Mouse (Mus musculus) layer of hippocampus, postnatal 14 days (tissue): Measurements from ENCODE around the gene Parg. TPM values are rescaled to one million over a fixed set of nuclear protein-coding genes. Genes with fewer than 3 reads are reported as not detected.

Experiments
- DNase-seq, 2 experiments: peaks; one replicate each; pipeline ENCODE4 v3.0.0; 2021 to 2022; ENCODE audit warnings: low spot score in 2 of 2, mixed read lengths in 1 of 2
- long read RNA-seq, 2 experiments: library from polyadenylated mRNA; stranded (forward); transcript quantifications; one replicate each; pipeline ENCODE4 v2.0.0; 2021
- total RNA-seq, 2 experiments: library from RNA; stranded (reverse); gene quantifications; 2 replicates each; pipeline ENCODE4 v1.2.3; 2021

Parg gene
- 10 to 100 TPM; 40.5 to 41.6 TPM for total RNA-seq
- long read RNA-seq, experiment 1, full-length matches to known transcripts, result 42 of 60 reads
- long read RNA-seq, experiment 1, partial matches to known transcripts, result 7 of 60 reads
- long read RNA-seq, experiment 1, other reads (novel, unspliced or antisense), result 11 of 60 reads
- long read RNA-seq, experiment 2, full-length matches to known transcripts, result 27 of 44 reads
- long read RNA-seq, experiment 2, partial matches to known transcripts, result 6 of 44 reads
- long read RNA-seq, experiment 2, other reads (novel, unspliced or antisense), result 11 of 44 reads

DNA sequence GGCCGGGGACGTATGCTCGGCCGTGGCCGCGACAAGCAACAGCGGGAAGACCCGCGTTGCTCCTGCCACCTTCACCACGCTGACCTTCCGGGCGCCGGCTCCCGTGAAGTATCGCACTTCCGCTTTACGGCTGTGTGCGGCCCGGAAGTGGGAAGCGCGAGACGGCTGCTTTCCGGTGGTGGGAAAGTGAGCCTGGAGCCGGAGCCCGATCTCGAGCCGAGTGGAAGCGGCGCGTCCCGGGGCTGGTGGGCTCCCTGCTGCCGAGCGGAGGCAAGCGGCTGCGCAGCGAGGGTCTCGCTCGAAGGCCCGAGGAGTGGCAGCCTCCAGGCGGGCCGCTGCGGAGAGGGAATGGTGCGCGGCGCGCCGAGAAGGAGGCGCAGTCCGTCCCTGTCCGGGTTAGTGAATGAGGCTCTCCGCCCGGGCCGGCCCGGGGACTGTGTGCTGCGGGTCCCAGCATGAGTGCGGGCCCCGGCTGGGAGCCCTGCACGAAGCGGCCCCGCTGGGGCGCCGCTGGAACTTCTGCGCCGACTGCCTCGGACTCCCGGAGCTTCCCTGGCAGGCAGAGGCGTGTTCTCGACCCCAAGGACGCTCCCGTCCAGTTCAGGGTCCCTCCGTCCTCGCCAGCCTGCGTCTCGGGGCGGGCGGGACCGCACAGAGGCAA lies at the start of gene Parg, which contains the start of gene Timm23:
Parg (plus strand) TSS at position 159 of the 661 bp plus-strand sequence.
Timm23 (minus strand) TSS at position 108 of the 661 bp plus-strand sequence.
- peak; percentile 88 to 92 for DNase-seq

DNA sequence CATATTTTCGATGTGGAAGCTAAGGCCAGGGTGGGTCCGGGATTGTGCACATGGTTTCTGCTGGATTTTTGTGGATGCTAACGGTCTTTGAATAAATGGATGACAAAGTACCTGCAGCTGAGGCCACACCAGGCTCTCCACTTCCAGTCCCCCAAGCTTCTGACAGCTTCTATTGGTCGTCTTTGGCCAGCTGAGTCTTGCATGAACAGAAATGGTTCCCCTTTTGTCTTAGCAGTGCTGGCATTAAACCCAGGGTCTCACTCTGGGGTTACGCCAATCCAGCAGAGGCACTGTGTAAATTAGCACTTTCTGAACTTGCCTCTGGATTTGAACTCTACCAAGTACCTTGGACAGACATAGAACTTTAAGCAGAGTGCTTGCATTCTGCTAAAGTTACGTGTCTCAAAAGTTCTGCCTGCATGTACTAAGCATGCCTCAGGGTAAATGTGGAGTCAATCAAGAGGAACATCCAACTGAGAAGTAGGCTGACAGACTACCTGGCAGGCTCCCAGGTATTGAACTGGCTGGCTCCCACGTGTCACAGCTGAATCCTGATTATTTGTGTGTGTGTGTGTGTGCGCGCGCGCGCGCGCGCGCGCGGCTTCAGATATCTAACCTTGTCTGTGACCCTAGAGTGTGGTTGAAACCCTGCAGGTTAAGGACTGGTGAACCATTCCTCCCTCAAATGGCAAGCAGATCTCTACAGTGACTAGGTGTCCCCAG lies 49.3 kb upstream of the Parg start:
- no peak for DNase-seq

DNA sequence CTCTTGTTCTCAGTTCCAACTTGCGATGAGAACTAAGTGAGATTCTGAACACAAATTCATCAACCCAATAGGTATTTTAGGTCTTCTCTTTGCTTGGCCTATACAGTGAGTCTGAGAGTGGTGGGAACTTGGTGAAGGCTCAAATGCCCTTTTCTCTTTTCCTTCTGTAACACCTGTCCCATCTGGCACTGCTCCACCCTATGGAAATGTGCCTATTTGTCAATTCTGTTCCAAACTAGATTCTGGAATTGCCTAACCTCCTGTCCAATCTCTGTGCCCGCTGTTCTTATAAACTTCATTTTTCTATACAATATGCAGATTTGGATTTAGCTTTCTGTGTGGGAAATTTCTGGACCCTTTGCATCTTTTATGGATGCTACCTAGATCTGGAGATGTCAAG lies 48.6 kb upstream of the Parg start:
- DNase-seq, result no peak

DNA sequence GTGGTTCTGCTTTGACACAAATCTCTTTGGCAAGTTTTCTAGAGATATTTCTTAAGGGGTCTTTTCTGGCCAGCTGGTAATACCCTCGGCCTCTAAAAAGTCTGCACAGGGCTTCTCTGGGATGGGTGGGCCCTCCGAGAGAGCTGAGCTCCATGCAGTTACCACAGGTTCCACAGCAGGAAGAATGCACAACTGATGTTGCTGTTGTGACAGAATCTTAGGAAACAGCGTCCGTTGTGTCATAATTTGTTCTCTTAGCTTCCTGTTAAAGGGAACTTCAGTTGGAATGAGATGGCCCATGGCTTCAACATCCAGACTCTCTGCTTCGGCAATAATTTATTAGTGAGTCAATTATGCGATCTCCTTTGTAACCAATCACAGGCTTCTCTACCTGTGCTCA lies 47.0 kb upstream of the Parg start:
- DNase-seq, result no peak

DNA sequence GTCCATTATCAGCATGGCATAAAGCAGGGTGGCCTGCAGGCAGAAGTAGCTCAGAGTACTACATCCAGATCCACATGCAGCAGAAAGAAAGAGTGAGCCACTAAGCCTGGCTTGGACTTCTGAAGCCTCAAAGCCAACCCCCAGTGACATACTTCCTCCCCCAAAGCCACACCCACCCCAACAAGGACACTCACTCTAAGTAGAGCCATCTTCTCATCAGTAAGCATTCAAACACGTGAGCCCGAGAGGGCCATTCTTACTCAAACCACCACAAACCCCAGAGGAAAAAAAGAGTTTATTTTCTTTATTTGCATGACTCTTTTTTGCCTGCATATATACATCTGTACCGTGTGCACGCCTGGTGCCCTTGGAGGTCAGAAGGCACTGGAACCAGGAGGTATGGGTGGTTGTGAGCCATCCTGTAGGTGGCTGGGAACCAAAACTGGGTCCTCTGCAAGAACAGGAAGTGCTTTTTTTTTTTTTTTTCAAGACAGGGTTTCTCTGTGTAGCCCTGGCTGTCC lies 42.5 kb upstream of the Parg start:
- no peak for DNase-seq

DNA sequence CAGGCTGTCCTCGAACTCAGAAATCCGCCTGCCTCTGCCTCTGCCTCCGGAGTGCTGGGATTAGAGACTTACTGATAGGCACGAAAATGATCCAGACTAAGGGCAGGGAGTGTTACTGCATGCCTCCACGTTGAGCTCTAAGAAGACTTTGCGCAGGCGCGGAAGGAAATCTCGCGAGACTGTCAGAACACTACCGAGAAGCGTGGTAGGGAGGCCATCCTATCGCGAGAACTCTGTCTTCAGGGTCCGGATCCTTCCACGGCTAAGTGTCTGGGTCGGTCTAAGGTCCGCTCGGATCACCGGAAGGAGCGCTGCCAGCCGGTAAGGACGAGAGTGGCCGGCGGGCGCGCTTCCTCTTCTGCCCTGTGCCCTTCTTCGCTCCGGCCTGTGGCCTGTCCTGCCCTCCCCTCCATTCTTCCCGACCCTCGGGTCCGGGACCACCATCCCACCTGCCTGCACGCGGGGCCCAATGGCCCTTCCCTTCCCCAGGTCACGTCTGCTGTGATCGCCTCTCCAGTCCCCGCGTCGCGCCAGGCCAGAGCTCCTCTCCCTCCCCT lies 42.0 kb upstream of the Parg start, which contains the start of gene Ncoa4:
Ncoa4 (plus strand) TSS at position 176 of the 557 bp plus-strand sequence.
- peak; percentile 97 to 99 for DNase-seq

DNA sequence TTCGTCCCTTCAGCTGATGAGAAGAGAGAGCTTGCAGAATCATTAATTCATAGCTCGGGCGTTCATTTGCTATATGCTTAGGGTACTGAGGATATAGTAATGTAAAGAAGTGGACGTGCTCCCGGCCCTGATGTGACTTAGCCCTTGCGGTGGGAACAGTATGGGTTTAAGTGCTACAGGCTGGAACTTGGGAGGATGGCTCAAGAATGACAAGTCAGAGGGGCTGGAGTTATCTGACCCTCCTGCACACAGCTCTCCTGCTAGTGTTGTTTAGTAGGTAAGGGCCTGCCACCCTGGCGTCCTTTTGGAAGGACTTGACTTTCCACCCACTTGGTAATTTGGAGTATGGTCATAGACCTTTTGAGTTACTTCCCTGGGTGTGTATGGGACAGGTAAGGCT lies 41.2 kb upstream of the Parg start:
- no peak for DNase-seq

DNA sequence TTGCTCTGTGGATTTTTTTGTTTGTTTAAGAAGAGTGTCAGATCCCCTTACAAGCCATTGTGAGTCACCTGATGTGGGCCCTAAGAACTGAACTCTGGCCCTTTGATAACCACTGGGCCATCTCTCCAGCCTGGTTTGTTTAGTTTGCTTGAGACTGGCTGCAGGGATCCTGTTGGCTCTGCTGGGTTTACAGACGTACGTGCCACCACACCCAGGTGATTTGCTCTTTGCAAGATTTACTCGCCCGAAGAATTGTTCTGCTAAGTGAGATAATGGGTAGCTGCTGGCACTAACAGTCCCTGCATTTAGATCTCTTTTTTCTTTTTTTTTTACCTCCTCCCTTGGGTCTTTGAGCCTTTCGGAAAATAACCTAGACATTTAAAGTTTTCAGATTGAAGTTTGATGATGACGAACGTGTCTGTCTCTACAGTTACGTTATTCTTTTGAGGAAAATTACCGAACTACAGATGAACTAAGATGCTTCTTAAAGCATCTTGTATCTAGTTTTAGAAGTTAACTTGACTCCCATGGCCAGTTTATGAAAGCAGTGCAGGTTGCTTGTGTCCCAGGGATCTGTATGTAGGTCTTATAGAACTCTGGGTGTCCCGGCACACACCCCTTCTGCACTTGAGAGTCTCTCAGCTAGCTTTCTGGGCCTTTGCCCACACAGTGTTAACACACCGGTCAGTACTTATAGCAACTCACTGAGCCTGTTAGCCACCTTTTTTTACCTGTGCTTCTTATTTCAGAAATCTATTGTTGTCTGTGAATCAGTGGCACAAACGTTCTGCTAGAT lies 40.5 kb upstream of the Parg start:
- no peak for DNase-seq

DNA sequence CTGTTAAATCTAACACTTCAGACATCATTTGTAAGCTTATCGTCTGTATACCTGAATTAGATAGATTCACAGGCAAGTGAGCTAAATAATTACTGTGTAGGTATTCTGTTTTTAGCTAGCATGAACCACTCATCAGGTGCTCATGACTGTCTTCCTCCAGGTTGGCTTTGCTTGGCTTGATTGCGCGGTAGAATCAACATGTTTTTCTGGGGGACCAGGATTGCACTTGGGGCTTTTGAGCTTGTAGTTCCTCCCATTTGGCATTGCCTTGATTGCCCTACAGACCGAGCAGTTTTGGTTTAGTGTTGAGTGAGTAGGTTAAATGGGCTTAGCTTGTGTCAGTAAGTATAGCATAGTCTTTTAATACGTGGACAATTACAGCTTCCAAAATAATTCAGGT lies 39.5 kb upstream of the Parg start:
- no peak for DNase-seq

DNA sequence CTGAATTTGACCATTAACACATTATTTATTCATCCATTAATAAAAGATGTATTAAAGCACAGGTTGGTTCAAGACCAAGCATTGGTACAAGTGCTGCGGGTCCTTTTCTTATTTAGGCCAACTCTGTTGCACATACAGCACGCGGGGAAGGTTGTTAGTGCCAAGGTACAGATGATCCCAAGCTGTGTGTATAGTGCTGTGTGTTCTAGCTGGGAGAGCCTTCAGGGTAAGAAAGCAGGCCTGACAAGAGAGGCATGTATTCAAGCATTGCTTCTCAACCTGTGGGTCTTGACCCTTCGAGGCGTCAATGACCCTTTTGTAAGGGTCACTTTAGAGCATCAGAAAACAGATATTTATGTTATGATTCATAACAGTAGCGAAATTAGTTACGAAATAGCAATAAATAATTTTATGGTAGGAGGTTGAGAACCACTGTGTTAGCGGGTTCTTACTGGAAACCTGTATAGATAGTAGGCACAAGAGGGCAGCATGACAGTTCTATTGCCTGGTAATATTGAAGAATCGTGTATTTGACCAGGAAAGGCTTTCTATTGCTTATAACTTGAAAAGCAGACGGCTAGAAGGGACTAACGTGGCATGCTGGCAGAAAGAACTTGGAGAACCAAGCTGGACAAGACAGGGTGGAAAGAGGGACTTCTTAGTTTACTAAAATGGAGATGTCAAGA lies 38.4 kb upstream of the Parg start:
- DNase-seq, result no peak

DNA sequence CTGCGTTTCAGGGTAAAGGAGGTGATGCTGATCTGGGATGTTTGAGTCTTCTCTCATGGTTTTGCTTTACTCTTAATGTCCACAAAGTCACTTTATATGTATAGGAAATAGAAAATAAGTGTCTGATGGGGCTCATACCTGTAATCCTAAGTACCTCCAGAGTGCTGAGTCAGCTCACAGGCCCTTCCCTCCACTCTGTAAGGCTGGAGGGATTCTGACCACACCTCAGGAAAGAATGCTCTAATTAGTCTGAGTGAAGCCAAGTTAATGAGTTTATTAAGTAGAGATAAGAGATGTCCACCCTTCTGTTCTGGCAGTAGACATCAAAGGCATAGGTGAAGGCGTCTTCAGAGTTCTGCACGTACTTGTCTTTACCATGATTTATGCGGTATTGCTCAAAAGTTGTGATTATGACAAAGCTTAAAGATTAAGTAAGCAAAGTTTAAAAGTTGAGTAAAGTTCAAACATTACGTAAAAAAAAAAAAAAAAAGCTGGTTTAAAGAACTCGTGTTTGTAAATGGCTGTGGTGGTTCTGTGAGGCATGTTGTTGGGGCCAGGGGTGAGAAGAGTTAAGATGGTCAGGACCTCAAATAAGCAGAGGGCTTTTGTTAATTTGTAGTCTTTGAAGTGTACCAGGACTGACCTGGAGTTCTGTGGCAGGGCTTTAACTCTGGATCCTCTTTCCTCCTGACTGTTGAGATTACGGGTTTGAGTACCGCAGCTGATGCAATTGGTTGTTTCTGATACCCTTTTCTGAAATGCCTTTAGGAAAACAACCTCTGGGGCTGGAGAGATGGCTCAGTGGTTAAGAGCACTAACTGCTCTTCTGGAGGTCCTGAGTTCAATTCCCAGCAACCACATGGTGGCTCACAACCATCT lies 37.3 kb upstream of the Parg start:
- no peak for DNase-seq

DNA sequence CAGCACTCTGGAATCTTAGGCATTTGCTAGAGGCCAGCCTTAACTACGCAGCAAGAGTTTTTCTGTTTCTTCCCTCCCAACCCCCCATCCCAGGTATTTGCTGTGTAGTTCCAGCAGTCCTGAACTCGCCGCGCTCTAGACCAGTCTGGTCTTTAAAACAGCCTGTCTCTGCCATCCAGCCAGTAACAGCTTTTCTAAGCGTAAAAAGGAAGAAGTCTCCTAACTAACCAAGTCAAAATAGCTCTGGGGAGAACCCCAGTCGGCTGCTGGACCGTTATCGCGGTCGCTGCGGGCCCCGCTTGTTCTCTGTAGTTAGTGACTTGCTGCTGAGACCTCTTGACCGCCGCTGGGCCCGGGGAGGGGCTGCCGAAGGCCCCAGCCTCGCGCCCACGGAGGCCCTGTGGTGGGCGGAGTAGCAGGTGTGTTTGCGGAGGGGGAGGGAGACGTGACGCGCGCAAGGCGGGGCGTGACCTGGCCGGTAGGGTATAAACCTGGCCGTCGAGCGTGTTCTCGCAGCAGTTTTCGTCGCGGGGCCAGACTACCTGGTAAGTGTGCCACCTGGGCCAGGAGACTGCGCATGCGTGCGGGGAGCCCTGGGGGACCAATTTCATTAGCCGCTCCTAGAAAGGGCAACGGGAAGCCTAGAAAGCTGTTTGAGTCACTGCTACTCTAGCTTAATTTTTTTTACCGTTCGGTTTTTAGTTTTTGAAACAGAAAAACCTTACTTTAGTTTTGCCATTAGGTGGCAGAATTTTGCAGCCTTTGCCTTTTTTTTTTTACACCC lies 36.3 kb upstream of the Parg start:
- DNase-seq, result peak; percentile 19 to 32

DNA sequence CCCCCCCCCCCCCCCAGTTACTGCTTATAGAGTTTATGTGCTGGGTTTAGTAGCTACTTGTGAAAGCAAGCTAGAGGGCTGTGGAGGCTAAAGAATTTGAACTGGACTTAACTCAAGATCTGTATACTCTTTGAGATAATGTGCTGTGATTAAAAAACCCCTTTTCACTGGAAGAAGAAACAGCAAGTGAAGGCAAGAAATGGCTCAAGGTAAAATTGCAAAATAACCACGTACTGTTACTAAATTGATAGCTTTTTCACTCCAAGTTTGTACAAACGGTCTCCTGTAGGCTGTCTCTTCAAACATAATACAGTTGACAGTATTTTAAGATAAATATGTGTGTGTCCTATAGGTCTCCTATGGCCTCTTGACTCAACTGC lies 35.7 kb upstream of the Parg start:
- DNase-seq, result no peak

DNA sequence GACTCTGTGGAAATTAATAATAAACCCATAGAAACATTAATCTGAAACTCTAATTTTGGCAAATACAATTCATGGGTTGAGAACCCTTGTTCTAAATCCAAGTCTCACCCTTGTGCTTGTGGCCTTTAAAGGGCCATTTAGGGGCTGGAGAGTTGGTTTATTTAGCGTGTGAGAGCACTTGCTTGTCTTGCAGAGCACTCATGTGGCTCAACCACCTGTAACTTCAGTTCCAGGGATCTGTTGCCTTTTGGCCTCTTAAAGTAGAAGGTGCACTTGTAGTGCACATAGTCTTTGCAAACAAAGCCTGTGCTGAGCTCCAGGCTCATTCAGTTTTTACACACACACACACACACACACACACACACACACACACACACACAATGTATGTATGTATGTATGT lies 34.9 kb upstream of the Parg start:
- DNase-seq, result no peak

DNA sequence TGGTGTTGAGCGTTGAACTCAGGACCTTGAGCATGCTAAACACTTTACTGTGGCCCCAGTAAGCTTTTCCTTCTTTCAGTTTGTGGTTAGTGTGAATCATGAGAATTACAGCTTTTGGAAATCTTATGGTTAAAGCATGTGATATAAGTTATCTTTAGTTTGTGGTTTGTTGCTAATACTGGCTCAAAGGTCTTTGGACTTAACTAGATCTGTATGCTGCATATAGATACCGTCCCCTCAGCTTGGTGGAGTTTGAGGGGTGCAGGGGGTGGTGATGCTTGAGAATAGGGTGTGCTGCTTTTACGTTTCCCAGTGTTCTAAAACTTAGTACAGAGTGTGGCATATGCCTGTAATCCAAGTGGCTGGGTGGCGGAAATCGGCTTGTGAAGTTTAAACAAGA lies 34.4 kb upstream of the Parg start:
- DNase-seq, result no peak

DNA sequence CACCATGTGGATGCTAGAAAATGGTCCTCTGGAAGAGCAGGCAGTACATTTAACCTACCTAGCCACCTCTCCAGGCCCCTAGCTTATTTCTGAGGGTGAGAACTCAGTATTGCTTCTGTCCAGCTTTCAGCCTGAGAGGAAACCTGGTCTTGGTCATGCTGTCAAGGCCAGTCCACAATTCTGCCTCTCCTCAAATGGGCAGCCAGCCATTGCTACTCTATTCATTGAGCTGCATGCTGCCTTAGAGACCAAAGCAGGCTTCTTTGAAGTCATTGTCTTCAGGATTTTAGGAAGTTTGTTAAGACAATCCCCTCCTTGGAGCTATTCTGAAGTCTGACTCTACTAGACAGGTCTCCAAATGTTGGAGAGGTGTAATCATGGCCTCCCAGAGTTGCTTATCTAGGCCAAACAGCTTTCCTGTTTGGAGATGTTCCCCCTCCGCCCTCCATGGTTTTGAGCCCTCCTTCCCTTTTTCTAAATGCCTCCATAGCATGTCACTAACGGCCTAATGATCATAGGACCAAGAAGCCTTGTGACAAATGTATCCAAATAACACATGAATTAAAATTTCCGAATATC lies 33.0 kb upstream of the Parg start:
- no peak for DNase-seq

DNA sequence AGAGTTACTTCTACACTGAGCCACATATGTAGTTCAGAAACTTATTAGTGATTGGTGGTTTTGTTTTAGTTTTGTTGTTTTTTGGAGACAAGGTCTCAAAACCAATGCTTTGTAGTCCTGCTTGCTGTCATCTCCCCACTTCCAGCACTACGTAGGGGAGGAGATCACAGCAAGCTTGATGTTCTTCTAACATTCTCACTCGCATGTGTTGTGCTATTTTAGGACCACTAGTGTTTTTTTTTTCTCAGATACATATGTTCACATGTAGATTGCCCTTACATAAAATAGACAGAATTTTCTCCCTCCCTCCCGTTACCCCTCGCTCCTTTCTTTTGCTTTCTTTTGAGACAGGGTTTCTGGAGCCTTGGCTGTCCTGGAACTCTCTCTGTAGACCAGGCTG lies 31.6 kb upstream of the Parg start:
- no peak for DNase-seq

DNA sequence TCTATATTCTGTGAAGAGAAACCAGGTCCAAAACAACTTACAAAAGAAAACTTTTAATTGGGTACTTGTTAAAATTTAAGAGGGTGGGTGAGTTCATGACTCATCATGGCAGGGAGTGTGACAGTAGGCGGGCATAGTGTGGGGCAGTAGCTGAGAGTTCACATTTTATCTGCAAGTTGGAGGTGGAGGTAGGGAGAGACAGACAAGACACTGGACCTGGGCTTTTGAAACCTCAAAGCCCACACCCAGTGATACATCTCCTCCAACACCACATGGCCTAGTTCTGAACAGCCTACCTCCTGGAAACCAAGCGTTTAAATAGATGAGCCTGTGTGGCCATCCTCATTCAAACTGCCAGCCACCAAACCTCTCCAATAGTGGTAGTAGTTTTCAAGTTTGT lies 26.4 kb upstream of the Parg start:
- DNase-seq, result no peak
